Mouse (Mus musculus): ENCODE results near the gene Clec2e.
A peak's percentile ranks its signal among the peaks of the same experiment; 100 is the strongest.
"Not testable (repeated sequence)": the region's sequence is repeated elsewhere in the genome, so short reads cannot be mapped to it uniquely, and the experiment has no call there.

Gene Clec2e

DNA sequence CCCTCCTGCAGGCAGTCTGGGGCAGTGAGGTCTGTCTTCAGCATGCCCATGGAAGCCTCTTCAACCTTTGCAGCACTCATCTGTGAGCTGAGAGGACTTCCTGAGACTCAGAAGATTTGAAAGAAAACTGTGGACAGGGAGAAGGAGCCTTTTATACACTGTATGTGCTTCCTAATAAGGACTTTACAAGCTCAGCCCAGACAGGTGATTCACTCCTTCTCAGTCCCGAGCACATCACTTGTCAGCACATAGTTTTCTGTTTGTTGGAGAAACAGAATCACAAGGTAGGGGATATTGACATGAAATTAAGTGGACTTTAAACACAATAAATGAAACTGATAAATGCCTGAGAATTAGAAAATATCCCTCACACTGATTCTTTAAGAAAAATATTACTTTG lies at the start of gene Clec2e:
Clec2e (minus strand) TSS at position 120 of the 400 bp plus-strand sequence.
- not testable (repeated sequence) for DNase-seq

DNA sequence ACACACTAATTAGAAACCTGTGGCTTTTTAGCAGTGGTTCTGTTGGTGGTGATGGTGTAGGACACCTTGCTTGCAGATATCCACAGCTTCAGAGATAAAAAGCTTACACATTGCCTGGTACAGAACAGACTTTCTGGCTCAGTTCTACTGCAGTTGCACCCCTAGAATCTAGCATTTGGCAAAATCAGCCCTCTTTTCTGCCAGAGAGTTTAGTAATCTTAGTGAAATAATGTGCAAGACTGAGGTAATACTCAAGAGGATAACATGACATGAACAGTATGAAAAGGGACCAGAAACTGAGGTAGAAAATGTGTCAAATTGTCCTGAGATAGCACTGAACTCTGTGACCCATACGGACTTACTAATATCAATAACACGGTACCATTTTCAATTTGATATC lies 46.1 kb upstream of the Clec2e start:
- no peak for DNase-seq

DNA sequence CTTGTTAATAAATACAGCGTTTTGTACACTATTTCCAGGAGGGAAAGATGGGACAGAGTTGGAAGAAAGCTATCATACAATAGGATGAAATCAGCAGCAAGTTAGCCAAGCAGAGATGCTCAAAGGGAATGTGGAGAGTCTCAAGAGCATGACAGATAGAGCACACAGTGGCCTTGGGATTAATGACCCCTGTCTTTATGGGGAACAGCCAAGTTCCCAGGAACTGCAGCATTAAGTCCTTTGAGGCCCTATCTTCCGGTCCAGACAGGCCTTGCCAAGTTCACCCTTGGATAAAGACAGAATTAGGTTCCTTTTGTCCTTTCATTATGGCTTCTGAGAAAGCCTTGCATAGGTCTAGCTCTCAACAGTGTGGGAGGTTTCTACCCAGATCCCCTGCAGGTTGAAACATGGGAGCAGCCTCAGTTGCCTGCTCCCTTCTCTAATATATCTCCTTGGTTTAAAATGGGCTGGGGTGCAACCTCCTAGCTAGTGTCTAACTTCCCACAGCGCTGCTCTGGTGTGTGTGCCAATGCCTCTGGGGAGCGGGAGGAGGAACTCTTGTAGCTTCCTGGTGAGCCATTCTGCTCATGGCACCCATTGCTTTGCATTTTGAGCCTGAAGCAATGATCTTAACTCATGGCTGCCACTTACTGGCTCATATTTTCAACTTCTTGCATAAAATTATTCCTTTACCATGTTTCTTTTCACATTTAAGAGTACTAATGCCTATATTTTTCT lies 32.1 kb upstream of the Clec2e start:
- no peak for DNase-seq

DNA sequence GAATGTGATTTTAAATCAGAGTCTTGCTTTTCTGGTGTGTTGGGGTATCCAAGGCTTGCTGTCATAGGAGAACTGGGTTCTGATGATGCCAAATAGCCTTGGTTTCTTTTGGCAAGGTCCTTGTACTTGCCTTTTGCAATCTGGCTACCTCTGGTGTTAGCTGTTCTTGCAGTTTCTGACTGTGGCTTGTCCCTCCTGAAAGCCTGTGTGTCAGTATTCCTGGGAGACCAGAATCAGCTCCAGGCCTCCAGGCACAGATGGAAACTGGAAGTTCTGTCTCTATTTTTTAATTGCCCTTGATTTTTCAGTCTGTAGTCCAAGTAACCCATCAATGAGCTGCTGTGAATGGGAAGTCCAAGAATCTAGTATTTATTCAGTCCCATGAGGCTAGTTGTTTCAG lies 26.1 kb upstream of the Clec2e start:
- no peak for DNase-seq

DNA sequence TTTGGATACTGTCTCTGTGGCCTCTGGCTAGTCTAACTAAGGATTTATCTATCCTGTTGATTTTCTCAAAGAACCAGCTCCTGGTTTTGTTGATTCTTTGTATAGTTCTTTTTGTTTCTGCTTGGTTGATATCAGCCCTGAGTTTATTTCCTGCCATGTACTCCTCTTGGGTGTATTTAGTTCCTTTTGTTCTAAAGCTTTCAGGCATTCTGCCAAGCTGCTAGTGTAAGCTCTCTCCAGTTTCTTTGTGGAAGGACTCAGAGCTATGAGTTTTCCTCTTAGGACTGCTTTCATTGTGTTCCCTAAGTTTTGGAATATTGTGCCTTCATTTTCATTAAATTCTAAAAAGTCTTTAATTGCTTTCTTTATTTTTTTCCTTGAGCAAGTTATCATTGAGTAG lies 23.8 kb upstream of the Clec2e start:
- not testable (repeated sequence) for DNase-seq

DNA sequence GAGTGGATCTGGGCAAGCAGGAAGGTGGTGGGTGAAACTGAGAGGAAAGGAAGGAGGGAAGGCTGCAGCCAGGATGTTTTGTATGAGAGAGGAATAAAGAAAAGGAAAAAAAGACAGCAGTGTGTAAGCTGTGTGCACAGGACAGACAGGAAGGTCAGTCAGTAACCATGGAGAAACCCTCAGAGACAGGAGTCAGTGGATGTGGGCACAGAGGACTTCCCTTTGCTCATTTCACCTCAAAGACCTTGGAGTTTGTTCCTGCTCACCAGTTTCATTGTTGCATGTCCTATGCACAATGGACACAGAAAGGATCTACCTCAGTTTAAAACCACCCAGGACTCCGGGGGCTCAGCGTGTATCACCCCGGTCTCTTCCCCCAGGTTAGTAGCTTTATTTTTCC lies 15.5 kb upstream of the Clec2e start:
- DNase-seq, result no peak

DNA sequence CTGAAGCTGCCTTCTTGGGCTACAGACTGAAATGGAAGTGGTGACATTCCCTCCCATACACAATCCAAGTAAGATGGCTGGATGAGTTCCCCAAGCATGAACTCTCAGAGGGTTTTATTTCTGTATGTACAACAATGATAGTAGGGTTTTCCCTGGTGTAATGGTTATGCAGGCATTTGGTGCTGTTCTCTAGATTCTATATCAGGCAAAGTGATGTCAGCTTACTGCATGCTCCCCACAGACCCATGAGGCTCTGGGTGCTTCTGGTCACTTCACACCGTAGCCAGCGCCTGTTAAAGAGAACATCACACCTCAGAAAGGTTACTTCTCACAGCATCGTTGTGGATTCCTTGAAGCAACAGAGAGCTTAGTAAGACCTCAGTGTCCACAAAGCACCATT lies 13.5 kb upstream of the Clec2e start:
- DNase-seq, result not testable (repeated sequence)

DNA sequence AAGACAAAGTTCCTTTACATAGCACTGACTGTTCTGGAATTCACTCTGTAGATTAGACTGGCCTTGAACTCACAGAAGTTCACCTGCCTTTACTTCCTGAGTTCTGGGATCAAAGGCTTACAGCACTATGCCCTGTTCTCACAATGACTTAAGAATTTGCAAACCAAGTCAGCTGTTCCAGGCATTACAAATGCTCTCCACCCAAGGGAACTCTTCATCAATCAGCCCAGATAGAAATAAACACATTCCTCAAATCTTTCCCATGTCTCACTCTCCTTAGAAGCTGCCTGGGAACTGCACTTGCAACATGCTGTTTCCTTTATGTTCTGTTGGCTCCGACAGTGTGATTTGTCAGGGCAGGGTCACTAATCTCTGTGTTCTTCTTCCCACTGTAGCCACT lies 13.1 kb upstream of the Clec2e start:
- DNase-seq, result no peak

DNA sequence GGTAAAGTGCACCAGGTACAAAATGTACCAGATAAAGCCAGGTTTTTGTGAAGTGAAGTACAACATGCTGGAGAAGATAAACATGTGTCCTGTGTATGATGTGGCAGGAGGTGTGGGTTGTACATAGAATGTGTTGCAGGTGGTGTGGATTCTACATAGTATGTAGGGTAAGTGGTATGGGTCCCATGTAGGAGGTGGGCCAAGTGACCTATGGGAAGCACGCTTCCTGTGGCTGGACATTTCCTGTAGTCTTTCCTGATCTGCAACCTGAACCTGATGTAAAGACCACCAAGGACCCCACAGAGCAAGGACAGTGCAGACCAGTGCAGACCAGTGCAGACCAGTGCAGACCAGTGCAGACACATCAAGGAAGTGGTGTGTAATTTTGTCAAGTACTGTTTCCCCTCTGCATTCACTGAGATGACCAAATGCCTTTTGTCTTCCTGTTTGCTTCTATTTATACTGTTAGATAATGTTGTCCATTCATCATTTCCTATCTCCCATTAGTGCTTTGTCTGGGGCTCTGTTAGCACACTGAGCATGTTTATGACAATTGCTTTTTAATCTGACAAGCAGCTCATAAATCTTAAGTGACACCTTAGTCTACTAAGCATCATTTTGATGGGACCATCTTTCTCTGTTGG lies 12.4 kb upstream of the Clec2e start:
- peak in 1 of 2 experiments; percentile 27 for DNase-seq

DNA sequence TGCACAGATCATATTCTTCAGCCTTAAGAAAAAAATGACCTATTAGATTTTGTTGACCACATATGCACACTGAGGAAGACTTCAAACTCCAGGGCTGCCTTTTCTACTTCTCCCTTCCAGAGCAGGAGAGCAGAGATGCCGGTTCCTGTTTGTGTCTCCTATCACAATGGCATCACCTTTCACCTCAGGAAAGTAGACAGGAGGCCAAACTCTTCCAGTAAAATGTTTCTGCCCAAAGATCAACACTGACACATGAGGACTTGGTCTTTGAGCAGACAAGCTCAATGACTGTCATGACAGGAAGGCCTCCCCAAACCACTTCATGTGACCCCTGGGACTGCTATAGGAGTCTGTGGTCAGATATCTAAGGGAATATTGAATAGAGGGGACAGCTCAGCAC lies 11.8 kb upstream of the Clec2e start:
- DNase-seq, result no peak

DNA sequence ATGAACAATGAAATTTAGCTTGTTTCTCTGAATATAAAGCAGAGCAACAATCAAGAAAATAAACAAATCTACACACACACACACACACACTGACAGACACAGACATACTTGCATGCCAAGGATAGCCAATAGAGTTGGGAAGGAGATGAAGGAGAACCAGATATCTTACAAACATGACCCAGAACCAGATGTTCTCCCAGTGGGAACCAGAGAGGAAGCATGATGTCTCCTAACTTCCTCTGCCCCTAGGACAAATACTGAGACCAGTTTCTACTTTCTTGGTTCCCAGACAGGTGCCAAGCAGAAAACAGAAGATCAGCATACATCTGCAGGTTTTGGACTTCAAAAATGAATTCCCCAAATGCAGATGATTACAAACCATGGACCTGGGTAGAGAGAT lies 7.2 kb upstream of the Clec2e start:
- DNase-seq, result no peak

DNA sequence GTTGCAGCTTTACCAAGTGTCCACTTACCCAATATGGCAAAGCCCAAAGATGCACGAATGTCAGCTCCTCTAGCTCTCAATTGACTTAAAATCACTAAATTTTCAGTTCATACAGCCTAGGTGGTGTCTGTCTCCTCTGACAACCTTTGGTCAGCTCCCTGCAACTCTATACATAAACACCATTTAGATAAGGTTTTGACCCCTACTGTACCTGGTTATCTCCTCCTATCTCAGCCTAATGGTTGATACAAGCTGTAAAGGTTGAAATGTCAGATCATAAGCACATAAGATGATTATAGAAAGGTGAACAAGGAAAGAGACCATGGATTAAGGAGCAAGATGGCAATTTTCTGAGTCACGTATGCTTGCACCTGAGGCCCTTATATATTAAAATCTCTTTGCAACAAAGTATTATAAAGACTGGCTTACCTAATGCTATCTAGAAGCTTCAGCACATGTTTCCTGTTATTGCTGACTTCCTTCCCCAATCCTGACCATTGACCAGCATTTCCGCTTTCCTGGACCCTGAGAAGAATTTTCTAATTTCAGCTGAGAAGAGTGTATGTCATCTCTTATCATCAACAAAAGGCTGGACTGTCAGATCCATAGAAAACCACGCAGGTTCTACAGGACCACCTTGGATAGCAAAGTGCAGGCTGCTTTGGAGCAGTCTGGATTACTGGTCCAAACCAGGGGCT lies 2.3 kb upstream of the Clec2e start:
- DNase-seq, result no peak

DNA sequence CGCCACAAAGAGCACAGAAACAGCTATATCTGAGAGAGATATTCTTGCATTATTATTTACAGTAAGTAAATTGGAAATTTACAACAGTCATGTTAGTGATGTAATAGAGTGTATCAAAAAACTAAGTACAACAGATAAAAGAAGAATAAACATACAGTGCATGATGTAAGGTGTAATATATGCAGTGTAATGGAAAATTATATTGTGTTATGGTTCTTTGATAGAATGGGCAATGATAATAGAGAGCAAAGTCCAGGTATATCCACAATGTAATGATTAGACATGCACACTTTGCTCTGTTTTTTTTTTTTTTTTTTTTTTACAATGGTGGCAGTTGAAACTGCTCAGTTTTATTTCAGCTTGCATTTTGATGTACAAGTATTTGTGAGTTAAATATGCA lies 891 bp upstream of the Clec2e start:
- no peak for DNase-seq

DNA sequence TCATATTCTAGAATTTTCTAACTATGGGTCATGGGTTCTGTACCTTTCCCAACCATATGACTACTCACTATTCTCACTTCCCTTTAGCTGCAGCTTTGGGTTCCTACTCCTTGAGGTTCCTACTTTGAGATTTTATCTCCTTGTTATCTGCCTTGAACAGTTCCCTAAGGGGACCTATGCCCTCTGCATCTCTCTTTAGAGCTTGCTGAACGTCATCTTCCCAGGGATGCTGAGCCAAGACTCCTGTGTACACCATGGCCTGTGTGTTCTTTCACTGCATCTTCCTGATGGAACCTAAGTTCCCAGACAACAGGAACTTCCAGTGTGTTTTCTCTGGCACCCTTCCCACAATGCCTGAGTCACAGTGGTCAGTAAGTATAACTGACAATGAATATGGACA lies 2.8 kb downstream of the Clec2e start:
- DNase-seq, result peak; percentile 50 to 54

DNA sequence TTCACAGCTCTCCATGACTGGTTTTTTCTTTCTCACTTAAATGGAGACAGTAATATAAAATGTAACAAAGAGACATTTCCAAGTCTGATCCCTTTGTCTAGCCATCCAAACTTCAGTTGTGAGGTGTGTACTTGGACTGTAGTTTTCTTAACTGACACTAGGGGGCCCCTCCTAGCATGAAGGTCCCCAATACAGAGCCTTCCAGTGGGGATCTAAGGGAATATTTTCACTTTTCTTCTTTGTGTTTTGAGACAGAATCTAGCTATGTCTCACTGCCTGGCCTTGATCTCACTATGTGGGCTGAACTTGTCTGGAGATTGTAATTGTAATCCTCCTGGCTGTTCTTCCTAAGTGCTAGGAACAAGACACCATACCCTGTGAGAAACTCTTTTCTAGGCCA lies 5.5 kb downstream of the Clec2e start:
- peak; percentile 30 to 51 for DNase-seq

DNA sequence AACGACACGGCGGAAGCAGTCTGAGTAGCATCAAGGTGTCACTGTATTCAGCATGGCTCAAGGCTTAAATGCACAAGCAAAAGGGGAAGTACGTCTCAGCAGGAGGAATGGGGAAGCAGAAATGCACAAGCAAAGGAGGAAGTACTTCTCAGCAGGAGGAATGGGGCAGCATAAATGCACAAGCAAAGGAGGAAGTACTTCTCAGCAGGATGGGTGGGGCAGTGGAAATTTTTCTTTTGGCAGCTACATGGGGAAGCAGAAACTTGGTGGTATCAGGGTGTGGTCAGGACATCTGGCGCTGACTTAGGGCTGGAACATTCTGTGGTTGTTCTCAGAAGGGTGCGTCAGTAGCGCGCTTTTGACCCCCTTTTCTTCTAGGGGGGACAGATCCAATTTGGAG lies 12.1 kb downstream of the Clec2e start:
- not testable (repeated sequence) for DNase-seq

DNA sequence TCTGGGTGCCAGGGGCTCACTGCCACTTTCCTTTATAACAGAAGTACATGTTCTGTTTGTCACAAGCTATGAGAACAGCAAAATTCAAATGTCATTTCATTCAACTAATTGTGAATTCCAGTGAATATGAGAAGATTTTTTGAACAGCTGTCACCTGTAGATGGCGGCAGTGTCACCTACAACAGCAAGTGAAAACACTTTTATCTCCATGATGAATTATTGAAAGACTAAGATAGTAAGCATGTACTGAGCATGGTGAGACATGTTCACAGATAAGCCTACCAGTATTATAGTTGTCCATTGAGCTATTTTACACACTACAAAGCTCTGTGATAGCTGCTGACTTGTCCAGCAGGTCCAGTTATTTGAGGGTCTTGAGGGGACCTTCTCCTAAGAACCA lies 12.6 kb downstream of the Clec2e start:
- DNase-seq, result peak in 1 of 2 experiments; percentile 65

DNA sequence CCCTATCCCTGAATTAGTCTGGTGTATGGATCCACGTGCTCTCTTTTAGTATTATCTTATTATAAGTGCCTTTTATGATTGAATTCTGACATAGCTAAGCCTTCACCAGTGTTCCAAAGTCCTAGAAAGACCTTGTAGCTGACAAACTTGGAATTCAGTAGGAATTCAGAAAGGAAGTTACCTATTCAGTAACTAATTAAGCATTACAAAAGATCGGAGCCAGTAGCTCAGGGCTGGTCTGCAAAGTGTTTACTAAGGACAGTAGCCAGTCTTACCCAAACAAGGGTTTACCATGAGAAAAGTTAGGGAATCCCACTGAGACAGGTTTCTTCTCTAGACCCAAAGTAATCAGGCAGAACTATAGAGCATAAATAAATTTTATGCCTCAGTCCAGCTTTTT lies 14.7 kb downstream of the Clec2e start:
- DNase-seq, result peak in 1 of 2 experiments; percentile 27

DNA sequence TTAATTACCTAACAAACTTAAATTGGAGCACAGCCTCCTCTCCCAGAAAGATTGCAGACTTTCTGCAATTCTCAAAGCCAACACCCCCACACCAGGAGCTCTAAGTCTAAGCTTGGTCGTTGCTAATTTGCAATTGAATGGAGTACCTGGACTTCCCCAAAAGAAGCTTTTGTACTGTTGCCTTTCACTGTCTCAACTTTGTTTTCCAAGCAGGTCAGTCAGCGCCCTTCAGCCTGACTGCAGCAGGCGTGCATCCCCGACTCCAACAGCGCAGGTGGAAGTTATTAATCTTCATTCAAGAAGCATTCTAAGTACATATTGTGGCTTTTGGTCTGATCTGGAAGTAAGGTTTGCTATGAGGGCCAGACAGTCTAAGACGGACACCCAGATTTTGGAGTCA lies 15.6 kb downstream of the Clec2e start:
- DNase-seq, result no peak

DNA sequence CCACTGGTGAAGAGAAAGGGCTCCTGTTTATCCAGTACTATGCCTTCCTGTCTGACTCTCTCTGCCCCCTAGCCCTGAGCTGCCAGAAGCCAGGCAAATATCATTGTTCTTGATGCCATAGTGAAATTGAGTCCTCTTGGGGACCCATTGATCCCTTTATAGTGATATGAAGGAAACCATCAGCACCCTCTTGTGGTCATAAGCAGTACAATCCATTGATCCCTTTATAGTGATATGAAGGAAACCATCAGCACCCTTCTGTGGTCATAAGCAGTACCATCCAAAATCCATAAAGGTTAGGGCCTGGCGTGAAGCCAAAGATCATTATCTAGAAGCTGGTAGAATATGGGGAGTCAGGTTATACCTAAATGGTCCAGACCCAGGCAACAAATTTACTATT lies 33.7 kb downstream of the Clec2e start:
- DNase-seq, result peak; percentile 59 to 60

DNA sequence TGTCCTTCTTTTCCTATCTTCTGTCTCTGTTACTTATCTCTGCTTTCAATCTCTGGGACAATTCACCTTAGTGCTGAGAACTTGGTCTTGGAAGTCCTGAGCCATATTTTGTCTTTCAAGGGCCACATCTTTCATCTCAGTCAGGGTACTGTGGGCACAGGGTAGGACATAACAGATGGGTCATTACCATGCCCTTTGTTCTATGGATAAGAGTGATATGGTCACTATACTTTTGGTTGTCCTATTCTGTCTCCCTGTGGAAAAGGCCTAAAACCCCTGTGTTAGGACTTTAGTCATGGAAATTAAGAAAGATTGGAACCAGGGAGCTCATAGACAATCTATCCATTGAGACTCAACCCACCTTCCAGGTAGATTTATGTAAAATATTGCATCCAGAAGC lies 34.2 kb downstream of the Clec2e start:
- DNase-seq, result no peak

DNA sequence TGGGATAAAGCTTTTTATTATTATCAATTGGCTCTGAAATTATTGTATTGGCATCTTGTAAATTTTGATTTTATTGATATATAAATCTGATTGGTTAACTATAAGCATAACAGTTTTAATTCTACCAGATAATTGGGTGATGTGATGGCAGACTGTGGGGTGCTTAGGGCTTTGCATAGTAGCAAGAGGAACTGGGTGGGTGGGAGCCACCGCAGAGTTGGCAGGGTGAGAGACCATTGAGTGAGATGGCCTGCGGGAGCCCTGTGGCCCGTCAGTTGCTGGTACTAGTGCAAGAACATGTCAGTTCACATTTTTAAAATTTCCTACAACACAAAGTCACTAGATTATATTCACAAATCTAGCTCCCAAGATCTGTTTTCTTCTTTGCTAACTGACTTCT lies 34.9 kb downstream of the Clec2e start:
- no peak for DNase-seq

DNA sequence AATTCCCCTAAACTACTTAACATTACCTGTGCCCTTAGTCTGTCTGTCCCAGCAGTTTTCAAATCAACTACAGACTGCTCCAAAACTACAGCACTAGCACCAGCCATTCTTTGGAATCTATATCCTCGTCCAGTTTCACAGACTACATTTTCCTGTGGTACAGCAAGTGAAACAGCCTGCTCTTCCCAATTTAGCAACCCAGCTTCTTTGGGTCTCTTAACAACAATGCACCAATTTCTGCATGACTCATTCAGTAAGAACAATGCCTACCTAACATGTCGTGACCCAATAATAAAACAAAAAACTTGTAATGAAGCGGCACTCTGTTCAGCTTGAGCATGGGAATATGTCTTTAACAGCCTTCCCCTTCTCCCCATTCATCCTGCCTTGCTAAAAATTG lies 35.3 kb downstream of the Clec2e start:
- no peak for DNase-seq

DNA sequence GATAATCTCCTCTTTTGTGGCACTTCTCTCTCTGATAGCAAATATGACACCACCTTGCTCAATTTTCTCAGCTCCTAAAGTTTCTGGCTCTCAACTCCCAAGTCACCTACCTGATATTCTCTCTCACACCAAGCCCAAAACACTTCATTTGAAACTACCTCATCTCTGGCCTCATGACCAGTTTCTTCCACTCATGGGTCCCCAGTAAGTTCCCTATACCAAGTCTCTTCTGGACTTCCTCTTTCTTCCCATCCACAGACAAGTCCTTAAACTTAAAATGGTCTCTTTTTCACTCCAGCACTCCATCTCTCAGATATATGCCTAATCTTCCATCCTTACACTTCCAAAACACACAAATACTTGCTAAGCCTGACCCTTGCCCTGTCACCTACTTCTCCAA lies 42.7 kb downstream of the Clec2e start:
- DNase-seq, result no peak
